Mouse (Mus musculus) limb, embryonic 13.5 days (tissue): ENCODE data around the gene Ppp3ca. TPM values are rescaled to one million over a fixed set of nuclear protein-coding genes. Genes with fewer than 3 reads are reported as not detected.

Experiments used
- ATAC-seq: fragments of 200-750 bp; cut with Nextera tagmentation; 2 replicates; pipeline ENCODE4 v1.8.0; 2017; ENCODE audit warnings: low read depth, moderate number of reproducible peaks, moderate TSS enrichment; ENCODE audit not compliant: low FRiP score
- H3K27ac ChIP-seq: fragments of 300-500 bp; sonication (generic); 2 replicates; pipeline ENCODE4 v1.5.1; 2015; ENCODE audit warnings: inconsistent platforms, mild to moderate bottlenecking, moderate library complexity
- H3K27me3 ChIP-seq: fragments of 300-500 bp; sonication (generic); 2 replicates; pipeline ENCODE4 v1.6.1; 2015; ENCODE audit warnings: mild to moderate bottlenecking, inconsistent platforms
- H3K36me3 ChIP-seq: fragments of 300-500 bp; sonication (generic); 2 replicates; pipeline ENCODE4 v1.6.1; 2015; ENCODE audit warnings: inconsistent platforms, mild to moderate bottlenecking, moderate library complexity
- H3K4me1 ChIP-seq: fragments of 300-500 bp; sonication (generic); 2 replicates; pipeline ENCODE4 v1.6.1; 2015; ENCODE audit warnings: inconsistent platforms
- H3K4me2 ChIP-seq: fragments of 300-500 bp; sonication (generic); replicated peaks from 2 replicates; pipeline ENCODE4 v1.6.1; 2015; ENCODE audit warnings: inconsistent platforms, mild to moderate bottlenecking, moderate library complexity
- H3K4me3 ChIP-seq: fragments of 300-500 bp; sonication (generic); 2 replicates; pipeline ENCODE4 v1.5.1; 2015; ENCODE audit warnings: moderate library complexity, mild to moderate bottlenecking, inconsistent platforms
- H3K9ac ChIP-seq: fragments of 300-500 bp; sonication (generic); 2 replicates; pipeline ENCODE4 v1.6.1; 2015; ENCODE audit warnings: mild to moderate bottlenecking, inconsistent platforms
- H3K9me3 ChIP-seq: fragments of 300-500 bp; sonication (generic); 2 replicates; pipeline ENCODE4 v1.6.1; 2016; ENCODE audit warnings: inconsistent platforms
- WGBS: fragments of 180-500 bp; shearing (Covaris S2); methylation state at CpG from one replicate; pipeline ENCODE4 v1.1.7; 2015; 5-methylcytosine and 5-hydroxymethylcytosine counted together
- microRNA-seq: library from miRNA; unstranded; fragments of <30 nt; microRNA quantifications from one replicate; pipeline ENCODE4, GENCODE M21; 2016
- polyA plus RNA-seq: library from polyadenylated mRNA; unstranded; fragments of >200 nt; fragmentation: Nextera tagmentation; extraction: Ambion mirVana; gene quantifications from 2 replicates; pipeline ENCODE4 v1.2.1, GENCODE M21; 2015

Gene Ppp3ca
- polyA plus RNA-seq, 1 experiment from 2014 or later = 67.4 TPM

- no peak for ATAC-seq
- H3K4me2 ChIP-seq = no peak overlapping the region
- 73% methylated on average over 4 of the region's 4 CpGs for WGBS
- no peaks in the 10 kb centered on the region for H3K4me1 ChIP-seq
- no peaks in the 10 kb centered on the region for H3K36me3 ChIP-seq
- H3K9me3 ChIP-seq = no peaks in the 10 kb centered on the region
- H3K9ac ChIP-seq = no peak overlapping the region
- no peak overlapping the region for H3K4me3 ChIP-seq
- H3K27me3 ChIP-seq = no peaks in the 10 kb centered on the region
- no peak overlapping the region for H3K27ac ChIP-seq
Measured at GRCm38 (mm10) chr3:136981589-136981924, 311.6 kb downstream of the Ppp3ca start.

GRCm38 (mm10) chr3:136982021-136982420 lies 312.1 kb downstream of the Ppp3ca start:
- H3K4me2 ChIP-seq = no peak overlapping the region
- H3K4me1 ChIP-seq = no peaks in the 10 kb centered on the region
- H3K9ac ChIP-seq = no peak overlapping the region
- H3K9me3 ChIP-seq = no peaks in the 10 kb centered on the region
- ATAC-seq = no peak
- H3K27me3 ChIP-seq = no peaks in the 10 kb centered on the region
- WGBS = 71% methylated on average over 11 of the region's 11 CpGs
- no peaks in the 10 kb centered on the region for H3K36me3 ChIP-seq
- no peak overlapping the region for H3K27ac ChIP-seq
- no peak overlapping the region for H3K4me3 ChIP-seq

GRCm38 (mm10) chr3:136986096-136986881 lies 316.4 kb downstream of the Ppp3ca start:
- Histone ChIP-seq H3K9me3 (no peaks in the 10 kb centered on the region), H3K4me2 (no peak overlapping the region), H3K27ac (no peak overlapping the region), H3K9ac (no peak overlapping the region), H3K4me3 (no peak overlapping the region), H3K4me1 (no peaks in the 10 kb centered on the region), H3K36me3 (no peaks in the 10 kb centered on the region), H3K27me3 (no peaks in the 10 kb centered on the region)
- 77% methylated on average over 3 of the region's 3 CpGs for WGBS
- ATAC-seq = no peak

Small RNA genes within 50 kb of the gene (microRNA-seq; reads per million reads assigned to microRNA genes)
- not detected for gene Gm44327
